Mouse (Mus musculus) liver (tissue): ENCODE measurements at regions not wholly inside any gene's neighbourhood (a gene's known extent, or its start where the extent isn't known, plus 50 kb on each side); places are given as distances from the start of the nearest gene placed in this dataset.

ENCODE experiments used
- DNase-seq: peaks from one replicate; pipeline ENCODE4 v3.0.0-alpha.2; 2020; ENCODE audit warnings: mixed read lengths

DNA sequence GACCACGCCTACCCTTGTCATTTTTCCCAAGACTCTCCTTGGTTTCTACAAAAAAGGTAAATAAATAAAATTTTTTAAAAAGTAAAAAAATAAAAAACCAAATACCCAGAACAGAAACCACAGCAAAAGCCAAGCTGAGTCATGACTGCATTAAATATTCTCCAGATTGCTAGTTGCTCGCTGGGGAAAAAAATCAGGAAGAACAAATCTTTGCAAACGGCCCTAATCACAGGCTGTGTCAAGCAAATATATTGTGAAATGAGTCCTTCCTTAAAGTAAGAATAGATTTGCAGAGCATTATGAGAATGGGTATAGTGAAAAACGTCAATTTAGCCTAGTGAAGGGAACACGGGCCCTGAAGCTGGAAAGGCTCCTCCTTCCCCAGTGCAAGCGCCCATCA, 86.6 kb upstream of the Pitrm1 start:
- no peak for DNase-seq

DNA sequence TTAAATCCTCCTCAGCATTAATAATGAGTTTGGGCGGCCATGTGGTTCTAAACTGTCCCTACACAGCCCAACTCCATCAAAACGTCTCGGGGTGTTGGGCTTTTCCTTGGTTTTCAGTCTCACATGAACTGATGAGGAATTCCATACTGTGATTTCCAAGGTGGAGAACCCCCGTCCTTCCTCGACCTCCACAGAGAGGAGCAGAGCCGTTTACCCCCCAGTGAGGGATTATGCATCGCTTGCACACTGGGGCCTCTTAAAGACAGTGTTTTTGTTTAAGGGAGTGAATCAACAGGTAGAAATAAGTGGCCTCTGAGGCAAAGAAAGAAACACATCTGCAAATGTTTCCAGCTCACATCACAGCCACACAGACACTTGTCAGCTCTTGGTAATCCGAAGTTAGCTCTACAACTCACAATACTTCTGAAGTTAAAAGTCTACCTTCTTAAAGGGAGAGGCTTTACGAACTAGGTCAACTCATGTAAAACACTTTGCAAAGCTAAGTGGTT, 82.0 kb upstream of the Pitrm1 start:
- DNase-seq: no peak

DNA sequence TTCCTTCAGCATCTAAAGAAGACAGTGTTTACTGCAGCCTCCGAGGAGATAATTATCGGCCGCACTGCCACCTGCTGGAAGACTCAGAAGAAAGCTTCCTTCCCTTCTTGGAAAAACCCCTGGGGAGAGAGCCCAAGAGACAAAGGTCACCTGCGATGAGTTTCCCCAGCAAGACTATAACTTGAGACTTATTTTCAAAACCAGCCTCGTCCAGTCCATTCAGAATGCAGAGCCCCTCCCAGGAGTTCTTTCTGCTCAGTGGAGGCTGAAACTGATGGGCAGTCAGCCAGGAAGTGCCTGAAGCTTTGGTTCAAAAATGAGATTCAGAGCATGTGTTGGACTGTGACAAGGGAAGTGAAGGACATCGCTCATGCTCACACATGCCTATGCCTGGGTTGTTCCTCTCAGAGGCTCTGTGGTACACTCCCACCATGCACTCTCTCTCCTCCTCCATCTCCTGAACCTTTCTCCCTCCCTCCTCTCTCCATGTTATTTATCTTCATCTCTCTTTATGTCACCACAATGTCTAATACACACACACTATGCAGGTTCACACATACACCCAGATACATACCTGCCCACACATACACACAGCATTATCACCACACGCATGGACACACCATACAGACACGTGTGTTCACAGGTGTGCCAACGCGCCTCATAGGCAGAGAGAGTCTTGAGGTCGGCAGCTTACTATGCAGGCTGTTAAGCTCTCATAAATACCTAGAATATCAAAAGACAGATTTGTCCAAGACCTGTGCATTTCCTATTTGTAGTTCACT, 78.3 kb upstream of the Pitrm1 start:
- DNase-seq: no peak

DNA sequence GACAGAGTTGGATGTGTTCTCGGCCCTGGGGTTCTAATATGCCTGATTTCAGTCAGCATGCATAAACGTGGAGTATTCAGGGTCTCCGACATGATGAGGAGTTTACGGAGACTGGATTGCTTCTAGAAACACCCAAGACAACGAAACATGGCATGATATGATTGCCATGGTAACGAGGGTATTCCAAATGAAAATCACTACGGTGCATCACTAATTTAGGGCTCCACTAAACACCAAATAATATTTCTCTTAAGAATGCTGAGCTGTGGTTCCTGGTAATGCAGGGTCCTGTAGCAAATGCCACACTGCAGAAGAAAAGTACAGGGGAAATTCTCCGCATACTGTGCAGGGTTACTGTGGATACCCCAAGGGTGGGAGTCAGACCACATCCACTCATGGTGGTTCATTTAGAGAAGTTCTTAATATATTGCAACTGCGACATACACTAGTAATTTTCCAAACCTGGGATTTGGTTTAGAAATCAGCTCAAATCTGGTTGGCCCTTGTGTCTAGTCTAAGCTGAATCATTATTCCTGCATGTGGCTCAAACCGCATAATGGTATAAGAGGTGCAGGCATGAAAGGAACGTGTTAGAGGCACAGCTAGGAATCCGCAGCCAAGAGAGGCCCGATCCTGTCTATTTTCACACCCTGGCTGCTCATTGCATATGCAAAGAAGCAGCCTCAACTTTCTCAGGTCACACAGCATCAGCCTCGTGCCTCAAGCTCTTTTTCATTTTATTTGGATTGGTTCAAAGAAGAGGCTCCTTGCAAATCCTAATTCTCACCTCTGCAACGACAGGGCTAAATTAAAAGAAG, 77.5 kb upstream of the Pitrm1 start:
- no peak for DNase-seq

DNA sequence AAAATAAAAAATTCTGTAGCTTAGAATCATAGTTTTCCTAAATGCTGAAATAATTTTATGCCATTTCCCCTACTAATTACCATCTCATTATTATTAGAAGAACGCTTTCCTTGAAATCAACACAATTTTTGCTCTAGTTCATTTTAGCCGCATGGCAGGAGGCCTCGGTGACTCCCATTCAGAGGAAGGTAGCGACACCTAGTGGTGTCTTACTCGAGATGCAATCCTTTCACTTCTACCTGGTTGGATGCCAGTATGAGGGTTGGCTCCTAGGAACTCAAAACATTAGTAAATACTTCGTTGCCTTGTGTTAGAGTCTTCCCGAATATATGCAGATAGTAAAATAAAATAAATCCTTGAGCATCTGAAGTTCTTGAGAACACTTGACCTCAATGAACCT, 76.3 kb upstream of the Pitrm1 start:
- DNase-seq: peak; percentile 38

DNA sequence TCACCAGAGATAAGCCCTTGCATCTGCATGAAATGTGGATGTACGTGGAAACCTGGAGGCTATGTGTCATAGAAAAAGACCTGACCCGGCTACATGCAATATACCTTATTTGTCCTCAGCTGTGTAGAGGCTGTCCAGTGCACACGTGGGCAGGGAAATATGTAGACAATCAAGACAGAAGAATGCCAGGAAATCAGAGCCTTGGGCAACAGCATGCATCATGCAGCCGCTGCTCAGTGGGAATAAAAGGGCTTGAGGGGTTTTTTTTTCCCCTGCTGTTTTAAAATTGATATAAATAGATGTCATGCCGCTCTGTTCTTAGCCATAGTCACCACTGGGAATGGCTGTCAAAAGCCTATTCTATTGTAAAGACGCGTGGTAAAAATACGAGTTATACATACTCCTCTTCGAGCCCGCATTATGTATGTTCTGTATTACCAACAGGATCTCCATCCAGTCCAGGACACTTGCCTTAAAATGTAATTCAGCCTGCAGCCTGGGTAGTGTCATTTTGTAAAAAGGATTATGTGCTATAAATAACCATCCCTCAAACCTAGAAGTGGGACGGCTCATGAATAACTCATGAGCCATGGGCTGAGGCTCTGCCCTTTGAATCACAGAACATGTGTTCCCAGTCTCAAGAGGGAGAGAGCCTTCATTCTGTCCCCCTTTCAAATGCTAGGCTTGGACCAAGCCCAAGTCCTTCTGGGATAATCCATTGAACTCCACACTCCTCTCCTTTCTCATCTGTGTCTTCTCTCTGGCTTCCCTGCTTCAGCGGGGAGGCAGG, 74.4 kb upstream of the Pitrm1 start:
- DNase-seq: no peak

DNA sequence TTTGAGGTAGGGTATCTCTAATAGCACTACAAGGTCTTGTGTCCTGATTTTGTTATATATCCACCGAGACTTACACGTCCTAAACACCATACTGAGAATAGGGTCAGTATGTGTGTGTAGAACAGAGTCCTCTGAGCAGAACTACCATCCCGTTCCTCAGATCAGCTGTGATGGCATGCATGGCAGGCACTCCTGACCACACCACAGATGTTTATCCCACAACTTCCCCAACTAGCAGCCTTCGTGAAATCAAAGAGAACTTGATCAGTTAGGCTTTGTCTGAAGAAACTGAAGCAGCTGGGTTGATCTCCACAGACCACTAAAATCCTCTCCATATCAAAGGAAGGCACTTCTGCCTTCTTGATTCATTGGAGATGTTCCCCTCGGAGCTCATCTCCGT, 68.3 kb upstream of the Pitrm1 start:
- no peak for DNase-seq

DNA sequence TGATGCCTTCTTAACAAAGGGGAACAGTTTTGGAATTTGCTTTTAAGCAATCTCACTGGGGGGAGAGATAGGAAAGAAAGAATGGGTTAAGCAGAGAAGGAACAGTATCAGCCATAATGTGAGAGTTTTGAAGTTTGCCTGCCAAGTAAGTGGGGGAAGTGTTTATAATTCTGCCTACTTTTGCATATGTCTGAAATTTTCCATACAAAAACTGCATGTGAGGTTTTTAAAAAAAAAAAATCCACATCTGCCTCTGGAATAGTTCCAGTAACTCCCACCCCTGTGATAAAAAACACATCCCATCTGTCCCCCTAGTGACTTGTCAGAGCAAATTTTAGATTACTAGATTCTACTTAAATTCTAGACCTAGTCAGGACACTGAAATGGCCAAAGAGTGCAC, 63.5 kb upstream of the Pitrm1 start:
- DNase-seq: no peak

DNA sequence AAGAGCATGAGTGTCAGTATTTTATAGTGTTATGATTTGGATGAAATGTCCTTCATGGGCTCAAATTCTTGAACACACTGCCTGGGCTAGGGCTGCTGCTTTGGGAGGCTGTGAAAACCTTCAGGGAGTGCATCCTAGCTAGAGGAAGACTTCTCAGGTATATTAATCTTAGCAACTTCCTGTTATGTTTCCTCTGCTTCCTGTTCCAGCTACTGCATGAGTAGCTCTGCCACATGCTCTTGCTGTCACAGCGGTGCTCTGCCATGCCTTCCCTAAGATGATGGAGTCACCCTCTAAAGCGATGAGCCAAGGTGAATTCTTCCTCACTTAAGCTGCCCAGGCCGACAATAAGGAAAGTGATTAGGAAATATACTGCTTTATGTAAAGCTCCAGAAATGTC, 60.1 kb upstream of the Pitrm1 start:
- DNase-seq: no peak

DNA sequence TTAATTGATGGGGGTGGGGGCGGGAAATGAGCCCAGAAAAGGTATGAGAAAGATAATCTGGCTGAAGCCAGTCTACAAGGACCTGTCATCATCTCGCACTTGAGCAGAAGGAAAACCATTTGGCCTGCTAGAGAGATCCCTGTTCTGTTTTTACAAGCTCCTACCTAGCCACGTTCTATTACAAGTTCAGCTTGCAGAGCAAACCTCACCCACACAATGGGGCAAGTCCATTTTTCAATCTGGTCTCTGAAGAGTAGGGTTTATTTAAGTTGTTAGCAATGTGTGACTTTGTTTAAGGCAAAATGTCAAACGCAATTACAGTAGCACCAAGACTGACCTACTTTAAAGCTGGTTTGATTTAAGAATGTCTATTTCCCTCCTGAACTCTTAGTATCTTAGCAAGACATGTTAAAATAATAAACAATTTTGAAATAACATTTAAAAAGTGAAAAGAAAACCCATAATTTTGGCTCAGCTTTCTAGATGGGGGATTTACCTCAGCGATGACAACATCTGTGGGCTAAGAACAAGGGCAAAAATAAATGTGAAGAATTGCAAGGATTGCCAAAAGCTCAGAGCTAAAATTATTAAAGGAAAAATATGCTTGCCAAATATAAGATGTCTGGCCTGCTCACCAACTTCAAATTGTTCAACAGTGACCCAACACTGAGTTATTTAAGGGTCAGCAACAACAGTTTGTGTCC, 54.9 kb upstream of the Pitrm1 start:
- DNase-seq: no peak
